Mouse (Mus musculus): ENCODE measurements at regions not wholly inside any gene's neighbourhood (a gene's known extent, or its start where the extent isn't known, plus 50 kb on each side); places are given as distances from the start of the nearest gene placed in this dataset.

DNA sequence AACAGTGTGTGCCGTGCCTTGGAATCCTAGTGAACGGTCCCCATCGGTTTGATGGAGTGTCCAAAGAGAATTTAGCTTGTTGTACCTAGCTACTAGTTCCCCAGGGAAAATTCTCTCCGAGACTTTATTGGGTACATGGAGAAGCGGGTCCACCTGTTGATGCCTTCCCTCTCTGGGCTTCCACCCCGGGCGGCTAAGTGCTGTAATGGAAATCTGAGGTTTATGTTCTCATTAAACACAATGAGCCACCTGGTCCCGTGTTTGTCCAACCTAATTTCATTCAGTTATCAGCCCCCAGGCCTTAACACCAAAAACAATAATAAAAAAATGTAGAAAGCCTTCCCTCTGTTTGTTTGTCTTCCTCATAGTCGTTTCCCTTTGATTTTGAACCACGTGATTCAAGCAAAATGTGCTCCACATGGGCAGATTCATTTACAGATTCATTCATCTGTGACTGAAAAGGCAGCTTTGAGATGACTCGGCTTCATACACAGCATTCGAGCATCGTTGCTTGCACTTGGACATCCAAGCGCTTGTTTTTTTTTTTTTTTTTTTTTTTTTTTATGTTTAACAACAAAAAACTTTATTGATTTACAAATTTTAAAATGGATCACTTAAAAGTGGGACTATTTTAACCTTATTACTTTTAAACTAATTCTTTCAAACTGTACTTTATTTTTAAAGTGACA, 84.5 kb upstream of the Smim23 start:
- DNase-seq = no peak

GRCm38 (mm10) chr11:32907520-32908233, 83.3 kb upstream of the Smim23 start:
- DNase-seq = no peak

GRCm38 (mm10) chr11:32903970-32904369, 79.6 kb upstream of the Smim23 start:
- DNase-seq = no peak

- no peak for DNase-seq
These were observed 79.0 kb upstream of the Smim23 start for GRCm38 (mm10) chr11:32903389-32903788.

GRCm38 (mm10) chr11:32902923-32903322, 78.5 kb upstream of the Smim23 start:
- no peak for DNase-seq

- no peak for DNase-seq
These were observed 76.0 kb upstream of the Smim23 start for GRCm38 (mm10) chr11:32900437-32900836.

GRCm38 (mm10) chr11:32899604-32900216, 75.3 kb upstream of the Smim23 start:
- no peak for DNase-seq

GRCm38 (mm10) chr11:32895400-32895799, 71.0 kb upstream of the Smim23 start:
- DNase-seq = no peak

- DNase-seq = no peak
These were observed 68.9 kb upstream of the Smim23 start for GRCm38 (mm10) chr11:32893146-32893903.

DNA sequence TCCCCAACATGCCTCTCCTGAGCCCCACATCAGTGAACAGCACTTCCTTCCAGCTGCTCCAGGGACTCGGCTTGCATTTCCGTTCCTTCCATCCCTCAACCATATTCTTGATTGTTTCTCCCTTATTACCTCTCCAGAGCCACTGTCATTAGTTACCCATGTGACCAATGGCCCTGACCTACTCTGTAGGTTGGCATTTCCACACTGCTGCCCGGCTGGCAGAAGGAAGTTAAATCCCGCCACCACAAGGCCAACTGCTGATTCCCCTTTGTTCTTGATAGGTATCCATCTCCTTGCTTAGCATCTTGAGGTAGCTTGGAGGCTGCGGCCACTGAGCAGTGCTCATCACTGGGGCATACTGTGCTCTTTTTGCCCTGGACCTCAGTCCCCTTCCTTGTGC, 68.1 kb upstream of the Smim23 start:
- no peak for DNase-seq

- no peak for DNase-seq
These were observed 64.8 kb upstream of the Smim23 start for GRCm38 (mm10) chr11:32889248-32889647.

DNA sequence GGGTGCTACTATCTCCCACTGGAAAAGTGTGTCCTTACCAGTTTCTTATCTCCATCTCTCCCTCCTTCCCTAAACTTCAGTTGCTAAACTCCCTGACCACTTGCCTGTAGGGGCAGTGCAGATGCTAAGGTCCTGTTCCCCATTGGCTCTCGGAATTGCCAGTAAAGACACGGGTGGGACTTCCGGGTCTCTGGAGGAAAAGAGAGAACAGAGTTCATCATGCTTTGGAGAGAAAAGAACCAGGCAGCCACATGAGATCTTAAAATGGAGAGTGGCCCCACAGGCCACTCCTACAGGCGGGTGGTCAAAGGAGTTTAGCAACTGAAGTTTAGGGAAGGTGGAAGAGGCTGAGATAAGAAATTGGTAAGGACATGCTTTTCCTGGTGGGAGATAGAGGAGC, 60.3 kb upstream of the Smim23 start:
- no peak for DNase-seq

GRCm38 (mm10) chr11:32883062-32883852, 58.9 kb upstream of the Smim23 start:
- no peak for DNase-seq

- DNase-seq = no peak
These were observed 54.6 kb upstream of the Smim23 start for GRCm38 (mm10) chr11:32878967-32879366.

Small RNAs in the stretch of these regions (microRNA-seq; reads per million reads assigned to microRNA genes)
- 0 reads per million in 2 experiments for gene Gm26052 (ENCODE audit: borderline replicate concordance in 2 of 2)
